Mouse (Mus musculus): ENCODE measurements around the gene Tmem125. TPM values are rescaled to one million over a fixed set of nuclear protein-coding genes. Genes with fewer than 3 reads are reported as not detected.

The Tmem125 gene
- total and polyA plus RNA-seq, 2 experiments = 2.9 to 17.5 TPM

DNA sequence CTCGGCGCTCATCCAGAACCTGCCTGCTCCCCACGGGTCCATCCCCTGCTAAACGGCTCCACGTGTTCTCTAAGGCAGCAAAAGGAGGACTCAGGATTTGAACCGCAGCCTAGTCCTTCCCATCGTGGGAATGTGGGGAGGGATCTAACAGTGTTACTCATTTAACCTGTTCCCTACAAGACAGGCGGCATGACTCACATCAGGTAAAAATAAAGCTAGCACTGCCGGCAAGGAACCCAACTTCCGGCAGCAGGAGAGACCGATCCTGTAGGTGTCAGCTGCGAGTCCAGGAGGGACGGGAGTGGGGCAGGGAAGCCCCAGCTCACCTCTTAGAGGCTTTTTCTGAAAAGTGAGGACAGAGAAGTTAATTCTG lies 700 bp downstream of the Tmem125 start:
- no peaks in the 10 kb centered on the region for H3K36me3 ChIP-seq (ENCODE audit: control insufficient read depth, insufficient read depth, low read length)
- no peaks in the 10 kb centered on the region for H3K27me3 ChIP-seq (ENCODE audit: control insufficient read depth, insufficient read depth, low read length)
- H3K4me3 ChIP-seq (ENCODE audit: insufficient read depth, low read depth, low read length) = peak overlapping the region; percentile 21; the same call in 1 of the 2 replicates
- no peaks in the 10 kb centered on the region for H3K79me2 ChIP-seq (ENCODE audit: control insufficient read depth, insufficient read depth, low read length)
- TF ChIP-seq CTCF (IDR thresholded peaks at IDR 0.05; ENCODE audit: low read depth, low read length) (no peak), POLR2A (IDR thresholded peaks at IDR 0.05; ENCODE audit: extremely low read depth, insufficient read depth, low read length) (no peak)
- 11% methylated on average over 13 of the region's 13 CpGs for WGBS
- H3K9ac ChIP-seq (ENCODE audit: low read depth, low read length) = peak overlapping the region; percentile 14; the same call in 1 of the 2 replicates
- peak; percentile 68 for DNase-seq (ENCODE audit: extremely low read depth, low read depth, low spot score)
- H3K27ac ChIP-seq (replicated peaks; ENCODE audit: insufficient read depth, low read depth, low read length) = peak overlapping the region; percentile 12
- H3K4me1 ChIP-seq (ENCODE audit: control insufficient read depth, insufficient read depth, low read length) = peaks cover 2% of the 10 kb centered on the region; the same call in 1 of the 2 replicates

DNA sequence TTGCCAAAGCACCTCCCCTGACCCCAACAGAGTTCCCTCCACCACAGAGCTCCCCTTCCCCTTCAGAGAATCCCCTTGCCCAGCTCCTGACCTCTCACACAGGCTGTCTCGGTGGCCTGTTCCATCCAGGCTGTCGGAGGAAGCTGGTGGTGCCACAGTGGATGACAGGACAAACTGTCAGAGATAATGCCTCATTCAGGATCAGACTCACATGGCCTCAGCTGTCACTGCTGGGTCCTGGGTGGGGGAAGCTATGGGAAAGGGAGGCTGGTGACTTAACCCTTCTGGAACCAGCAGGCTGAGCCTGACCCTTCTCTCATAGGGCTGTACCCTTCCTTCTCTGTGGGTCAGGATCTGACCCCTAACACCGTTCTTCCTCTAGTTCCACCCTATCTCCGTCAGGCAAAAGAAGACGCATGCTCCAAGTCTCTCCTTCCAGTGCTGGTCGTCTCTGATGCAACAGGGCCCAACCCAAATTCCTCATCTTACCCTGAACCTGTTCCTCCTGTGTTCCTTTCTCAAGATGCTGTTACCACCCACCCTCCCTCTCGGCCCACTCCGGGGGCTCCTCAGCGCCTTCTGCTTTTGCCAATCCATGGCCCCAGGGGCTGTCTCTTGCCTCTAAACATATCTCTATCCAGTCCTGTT lies 1.2 kb downstream of the Tmem125 start:
- H3K27ac ChIP-seq (replicated peaks; ENCODE audit: insufficient read depth, low read depth, low read length) = no peak overlapping the region
- H3K4me1 ChIP-seq (ENCODE audit: control insufficient read depth, insufficient read depth, low read length) = peaks cover 2% of the 10 kb centered on the region; the same call in 1 of the 2 replicates
- no peak overlapping the region for H3K4me3 ChIP-seq (ENCODE audit: insufficient read depth, low read depth, low read length)
- TF ChIP-seq POLR2A (IDR thresholded peaks at IDR 0.05; ENCODE audit: extremely low read depth, insufficient read depth, low read length) (no peak), CTCF (IDR thresholded peaks at IDR 0.05; ENCODE audit: low read depth, low read length) (no peak)
- no peaks in the 10 kb centered on the region for H3K79me2 ChIP-seq (ENCODE audit: control insufficient read depth, insufficient read depth, low read length)
- WGBS = 72% methylated on average over 9 of the region's 9 CpGs
- H3K36me3 ChIP-seq (ENCODE audit: control insufficient read depth, insufficient read depth, low read length) = no peaks in the 10 kb centered on the region
- H3K27me3 ChIP-seq (ENCODE audit: control insufficient read depth, insufficient read depth, low read length) = no peaks in the 10 kb centered on the region
- DNase-seq (ENCODE audit: extremely low read depth, low read depth, low spot score) = no peak
- H3K9ac ChIP-seq (ENCODE audit: low read depth, low read length) = no peak overlapping the region

DNA sequence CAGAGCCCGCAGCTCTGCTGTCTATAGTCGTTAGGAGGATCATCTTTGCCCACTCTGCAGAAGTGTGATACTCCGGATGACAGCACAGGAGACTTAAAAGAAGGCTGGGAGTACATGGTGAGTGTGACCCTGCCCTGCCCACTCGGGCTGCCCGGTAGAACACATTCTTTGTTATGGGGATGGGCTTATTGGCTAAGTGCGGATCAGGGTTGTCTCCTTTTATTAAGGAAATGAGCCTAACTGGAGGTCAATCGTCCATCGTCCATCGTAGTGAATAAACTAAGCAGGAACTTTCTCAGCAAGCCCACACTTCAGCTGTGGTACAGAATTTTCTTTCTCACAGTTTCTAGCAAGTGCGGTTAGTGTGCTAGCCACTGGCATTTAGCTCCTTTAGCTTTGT lies 3.9 kb downstream of the Tmem125 start:
- Histone ChIP-seq H3K36me3 (ENCODE audit: control insufficient read depth, insufficient read depth, low read length) (no peaks in the 10 kb centered on the region), H3K9ac (ENCODE audit: low read depth, low read length) (no peak overlapping the region), H3K79me2 (ENCODE audit: control insufficient read depth, insufficient read depth, low read length) (no peaks in the 10 kb centered on the region), H3K27me3 (ENCODE audit: control insufficient read depth, insufficient read depth, low read length) (no peaks in the 10 kb centered on the region), H3K27ac (replicated peaks; ENCODE audit: insufficient read depth, low read depth, low read length) (no peak overlapping the region), H3K4me3 (ENCODE audit: insufficient read depth, low read depth, low read length) (no peak overlapping the region), H3K4me1 (ENCODE audit: control insufficient read depth, insufficient read depth, low read length) (no peaks in the 10 kb centered on the region)
- no peak for DNase-seq (ENCODE audit: extremely low read depth, low read depth, low spot score)
- TF ChIP-seq CTCF (IDR thresholded peaks at IDR 0.05; ENCODE audit: low read depth, low read length) = no peak
- no peak for TF ChIP-seq POLR2A (IDR thresholded peaks at IDR 0.05; ENCODE audit: extremely low read depth, insufficient read depth, low read length)
- WGBS = 71% methylated on average over 10 of the region's 10 CpGs

DNA sequence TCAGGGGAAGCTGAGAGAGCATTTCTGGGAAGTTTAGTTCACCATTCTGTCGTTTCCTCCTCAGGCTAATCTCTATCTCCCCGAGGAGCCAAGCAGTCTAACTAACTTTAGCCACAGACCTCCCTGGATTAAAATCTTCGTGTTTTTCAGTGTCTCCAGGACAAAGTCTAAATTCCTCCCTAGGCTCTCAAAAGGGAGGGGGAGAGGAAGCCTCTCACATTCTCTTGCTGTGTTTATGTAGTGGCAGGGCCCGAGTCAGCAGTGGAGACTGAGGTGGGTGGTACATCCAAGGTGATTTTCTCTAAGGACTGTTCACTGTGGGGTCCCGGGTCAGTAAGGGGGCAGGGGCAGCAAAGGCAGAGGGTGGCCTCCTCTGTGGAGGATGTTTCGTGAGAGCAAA lies 6.0 kb downstream of the Tmem125 start:
- 35% methylated on average over 6 of the region's 6 CpGs for WGBS
- no peak for DNase-seq (ENCODE audit: extremely low read depth, low read depth, low spot score)

DNA sequence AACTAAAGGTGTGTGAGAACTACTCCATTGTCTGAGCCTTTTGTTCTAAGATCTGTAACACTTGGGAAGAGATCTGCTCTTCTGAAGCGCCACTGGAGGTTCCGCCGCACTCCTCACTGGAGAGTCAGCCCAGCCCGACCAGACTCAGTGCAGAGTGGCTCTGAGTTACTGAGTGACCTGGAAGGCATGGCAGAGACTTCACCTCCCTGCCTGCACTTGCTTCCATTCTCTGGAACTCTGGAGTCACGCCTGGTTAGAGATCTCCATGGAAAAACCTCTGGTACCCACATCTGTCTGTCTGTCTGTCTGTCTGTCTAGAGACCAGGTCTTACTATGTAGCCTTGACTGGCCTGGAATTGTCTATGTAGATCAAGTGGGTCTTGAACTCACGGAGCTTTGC lies 8.2 kb downstream of the Tmem125 start:
- Histone ChIP-seq H3K79me2 (ENCODE audit: control insufficient read depth, insufficient read depth, low read length) (no peaks in the 10 kb centered on the region), H3K36me3 (ENCODE audit: control insufficient read depth, insufficient read depth, low read length) (no peaks in the 10 kb centered on the region)

More for the DNA sequence above, 6.0 kb downstream of the Tmem125 start:
- no peaks in the 10 kb centered on the region for H3K27me3 ChIP-seq (ENCODE audit: control insufficient read depth, insufficient read depth, low read length)
- H3K27ac ChIP-seq (replicated peaks; ENCODE audit: insufficient read depth, low read depth, low read length) = no peak overlapping the region
- H3K4me1 ChIP-seq (ENCODE audit: control insufficient read depth, insufficient read depth, low read length) = no peaks in the 10 kb centered on the region
- H3K36me3 ChIP-seq (ENCODE audit: control insufficient read depth, insufficient read depth, low read length) = no peaks in the 10 kb centered on the region
- TF ChIP-seq CTCF (IDR thresholded peaks at IDR 0.05; ENCODE audit: low read depth, low read length) (no peak), POLR2A (IDR thresholded peaks at IDR 0.05; ENCODE audit: extremely low read depth, insufficient read depth, low read length) (no peak)
- no peak overlapping the region for H3K4me3 ChIP-seq (ENCODE audit: insufficient read depth, low read depth, low read length)
- no peak overlapping the region for H3K9ac ChIP-seq (ENCODE audit: low read depth, low read length)
- no peaks in the 10 kb centered on the region for H3K79me2 ChIP-seq (ENCODE audit: control insufficient read depth, insufficient read depth, low read length)

DNA sequence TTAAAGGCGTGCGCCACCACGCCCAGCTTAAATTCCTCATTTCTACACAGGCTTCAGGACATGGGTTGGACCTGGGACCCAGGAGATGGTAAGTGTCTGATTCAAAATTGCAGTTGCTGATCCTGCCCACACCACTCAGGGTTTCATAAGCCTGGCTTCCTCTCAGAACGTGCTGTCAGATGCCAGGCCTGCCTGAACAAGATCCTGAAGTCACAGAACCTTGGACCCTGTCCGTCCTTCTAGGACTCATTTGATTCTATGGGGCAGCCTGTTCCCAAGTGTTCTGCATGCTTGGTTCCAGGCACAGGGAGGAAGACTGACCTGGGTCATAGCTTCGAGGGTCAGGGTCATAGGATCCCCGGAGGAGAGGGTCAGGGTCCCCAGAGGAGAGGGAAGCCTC lies 10.2 kb downstream of the Tmem125 start:
- Histone ChIP-seq H3K27me3 (ENCODE audit: control insufficient read depth, insufficient read depth, low read length) (no peaks in the 10 kb centered on the region), H3K4me1 (ENCODE audit: control insufficient read depth, insufficient read depth, low read length) (no peaks in the 10 kb centered on the region), H3K9ac (ENCODE audit: low read depth, low read length) (no peak overlapping the region), H3K4me3 (ENCODE audit: insufficient read depth, low read depth, low read length) (no peak overlapping the region), H3K36me3 (ENCODE audit: control insufficient read depth, insufficient read depth, low read length) (no peaks in the 10 kb centered on the region), H3K27ac (replicated peaks; ENCODE audit: insufficient read depth, low read depth, low read length) (no peak overlapping the region), H3K79me2 (ENCODE audit: control insufficient read depth, insufficient read depth, low read length) (no peaks in the 10 kb centered on the region)
- no peak for DNase-seq (ENCODE audit: extremely low read depth, low read depth, low spot score)
- TF ChIP-seq POLR2A (IDR thresholded peaks at IDR 0.05; ENCODE audit: extremely low read depth, insufficient read depth, low read length) (no peak), CTCF (IDR thresholded peaks at IDR 0.05; ENCODE audit: low read depth, low read length) (no peak)
- WGBS = 82% methylated on average over 7 of the region's 7 CpGs

More for the DNA sequence above, 8.2 kb downstream of the Tmem125 start:
- H3K4me1 ChIP-seq (ENCODE audit: control insufficient read depth, insufficient read depth, low read length) = no peaks in the 10 kb centered on the region
- 94% methylated on average over 6 of the region's 6 CpGs for WGBS
- no peak overlapping the region for H3K27ac ChIP-seq (replicated peaks; ENCODE audit: insufficient read depth, low read depth, low read length)
- no peak for TF ChIP-seq CTCF (IDR thresholded peaks at IDR 0.05; ENCODE audit: low read depth, low read length)
- no peak for TF ChIP-seq POLR2A (IDR thresholded peaks at IDR 0.05; ENCODE audit: extremely low read depth, insufficient read depth, low read length)
- H3K9ac ChIP-seq (ENCODE audit: low read depth, low read length) = no peak overlapping the region
- H3K27me3 ChIP-seq (ENCODE audit: control insufficient read depth, insufficient read depth, low read length) = no peaks in the 10 kb centered on the region
- H3K4me3 ChIP-seq (ENCODE audit: insufficient read depth, low read depth, low read length) = no peak overlapping the region
- DNase-seq (ENCODE audit: extremely low read depth, low read depth, low spot score) = no peak
